21 mouse cellular contexts compared by ENCODE assay signal in genomic region chr1:75187914-75188483, GRCm38 (mm10). TPM values are rescaled to one million over a fixed set of nuclear protein-coding genes. Genes with fewer than 3 reads are reported as not detected.
A peak's percentile ranks its signal among the peaks of the same experiment; 100 is the strongest.
DNase-seq lines count a peak whose midpoint lies in the region; ATAC-seq and TF ChIP-seq lines count a peak whose summit lies in the region.
"Had no signal": no experiment of that assay in that cellular context is flagged by ENCODE, and none has a peak within 500 bp of the region (broad histone marks: within the 10 kb centered on the region; RNA-seq: fewer than 3 reads in every experiment).

No protein-coding gene starts in this region.

- H3K4me3 ChIP-seq in lung, adult 2 months (replicated peaks; ENCODE audit: extremely low read depth, low read depth, low read length): no peak overlapping the region
- H3K4me3 ChIP-seq: forebrain, embryonic 13.5 days; hindbrain, embryonic 13.5 days; layer of hippocampus, adult 2 months; midbrain, embryonic 12.5 days; neural tube, embryonic 13.5 days had no signal

- no peak for TF ChIP-seq POLR2A in lung, adult 2 months (IDR thresholded peaks at IDR 0.05; ENCODE audit: borderline replicate concordance, extremely low read depth, low read depth, low read length)

- ATAC-seq in CD4-positive, CD25-positive, alpha-beta regulatory T cell, adult 4 months: no peak
- ATAC-seq: activated CD4-positive, CD25-positive, alpha-beta regulatory T cell, adult 4 months; forebrain, embryonic 13.5 days; inflammation-experienced regulatory T-cells, adult 6 months; Patski had no signal

- DNase-seq in lung, adult 18-20 months: peak; percentile 34 to 45
- no peak for DNase-seq in lung, adult 2 months
- DNase-seq in c-Kit-positive CD71-negative TER-119-negative erythroid progenitor cells, embryonic 14.5 days (ENCODE audit: low read depth): peak; percentile 70
- DNase-seq in lung, postnatal 36 days: peak; percentile 47
- no peak for DNase-seq in gastrocnemius, adult 8-10 months (ENCODE audit: low spot score in 2 of 2)
- no peak for DNase-seq in layer of hippocampus, adult 9-10 months (ENCODE audit: low spot score)
- DNase-seq: adrenal gland, postnatal 10 days; cerebellum, adult 8-10 months; gastrocnemius, postnatal 25 days; kidney, adult 8-10 months; kidney, postnatal 14 days; thymus, postnatal 25 days had no signal

- no peak for TF ChIP-seq CTCF in lung, adult 2 months (IDR thresholded peaks at IDR 0.05; ENCODE audit: insufficient read depth, low read length)

- peaks cover 8% of the 10 kb centered on the region for H3K4me1 ChIP-seq in lung, adult 2 months (ENCODE audit: control insufficient read depth, insufficient read depth, low read length)

- 74% methylated on average over 2 of the region's 2 CpGs for WGBS in lung, adult 2 months

RNA-seq across cellular contexts. Expression of gene Ankzf1, which starts 4.0 kb away (rescaled TPM):
- polyA plus RNA-seq in lung, adult 2 months (2012; rRNA removed): 15.4 and 20.0 TPM in 2 replicates
- total RNA-seq in gastrocnemius, adult 8-10 months (2022): 1 to 10 TPM; 3.4 to 5.9 (median 4.2) TPM
- polyA plus RNA-seq in CD4-positive, CD25-positive, alpha-beta regulatory T cell, adult 4 months (2017; shearing (Covaris generic)): 10 to 100 TPM; 24.5 to 49.2 TPM

RNA-seq across cellular contexts. Expression of gene Atg9a, which starts 4.0 kb away (rescaled TPM):
- 65.7 and 73.3 TPM in 2 replicates for polyA plus RNA-seq in lung, adult 2 months (2012; rRNA removed)
- total RNA-seq in gastrocnemius, adult 8-10 months (2022): 100 to 1,000 TPM in 3 of 4 experiments, 10 to 100 TPM in 1; 98.1 to 122 (median 111) TPM
- polyA plus RNA-seq in CD4-positive, CD25-positive, alpha-beta regulatory T cell, adult 4 months (2017; shearing (Covaris generic)): 10 to 100 TPM; 10.1 to 12.4 TPM

RNA-seq across cellular contexts. Expression of gene Abcb6, which starts 7.8 kb away (rescaled TPM):
- polyA plus RNA-seq in lung, adult 2 months (2012; rRNA removed): 14.6 and 18.7 TPM in 2 replicates
- total RNA-seq in gastrocnemius, adult 8-10 months (2022): 10 to 100 TPM; 18.4 to 20.8 (median 19.1) TPM
- 1 to 10 TPM in 1 of 2 experiments, under 1 TPM in 1; 0.97 to 6.9 TPM for polyA plus RNA-seq in CD4-positive, CD25-positive, alpha-beta regulatory T cell, adult 4 months (2017; shearing (Covaris generic))

RNA-seq across cellular contexts. Expression of gene Zfand2b, which starts 19.6 kb away (rescaled TPM):
- 59.4 and 68.0 TPM in 2 replicates for polyA plus RNA-seq in lung, adult 2 months (2012; rRNA removed)
- 10 to 100 TPM; 14.1 to 20.1 (median 15.3) TPM for total RNA-seq in gastrocnemius, adult 8-10 months (2022)
- 10 to 100 TPM; 54.7 to 71.9 TPM for polyA plus RNA-seq in CD4-positive, CD25-positive, alpha-beta regulatory T cell, adult 4 months (2017; shearing (Covaris generic))

RNA-seq across cellular contexts. Expression of gene Glb1l, which starts 22.6 kb away (rescaled TPM):
- 8.8 and 15.4 TPM in 2 replicates for polyA plus RNA-seq in lung, adult 2 months (2012; rRNA removed)
- 1 to 10 TPM in 2 of 4 experiments, under 1 TPM in 2; 0.73 to 2.3 (median 1.3) TPM for total RNA-seq in gastrocnemius, adult 8-10 months (2022)
- 10 to 100 TPM in 1 of 2 experiments, 1 to 10 TPM in 1; 8.0 to 19.2 TPM for polyA plus RNA-seq in CD4-positive, CD25-positive, alpha-beta regulatory T cell, adult 4 months (2017; shearing (Covaris generic))

Comparison
In these comparisons a context has a peak if more than half of its experiments do, and no peak if none do; other contexts are left out.
1. DNase-seq: peak in lung, adult 18-20 months (2 of 2), c-Kit-positive CD71-negative TER-119-negative erythroid progenitor cells, embryonic 14.5 days (single experiment) and lung, postnatal 36 days (single experiment); none in lung, adult 2 months (single experiment), gastrocnemius, adult 8-10 months (0 of 2) and layer of hippocampus, adult 9-10 months (single experiment).